27 mouse cellular contexts compared by ENCODE assay signal in genomic region chr12:81905865-81906264, GRCm38 (mm10). TPM values are rescaled to one million over a fixed set of nuclear protein-coding genes. Genes with fewer than 3 reads are reported as not detected.
A peak's percentile ranks its signal among the peaks of the same experiment; 100 is the strongest.
DNase-seq lines count a peak whose midpoint lies in the region; ATAC-seq and TF ChIP-seq lines count a peak whose summit lies in the region.
"Had no signal": no experiment of that assay in that cellular context is flagged by ENCODE, and none has a peak within 500 bp of the region (broad histone marks: within the 10 kb centered on the region; RNA-seq: fewer than 3 reads in every experiment).

No protein-coding gene starts in this region.

- H3K9me3 ChIP-seq in liver, embryonic 11.5 days (ENCODE audit: control insufficient read depth, low read length) = no peaks in the 10 kb centered on the region
- H3K9me3 ChIP-seq in forebrain, embryonic 11.5 days (ENCODE audit: control insufficient read depth, low read length) = no peaks in the 10 kb centered on the region
- H3K9me3 ChIP-seq: heart, embryonic 13.5 days; hindbrain, embryonic 12.5 days; limb, embryonic 10.5 days; liver, embryonic 15.5 days; neural tube, embryonic 13.5 days had no signal

- no peak overlapping the region for H3K27ac ChIP-seq in liver, adult 2 months (replicated peaks; ENCODE audit: insufficient read depth, low read depth, low read length)
- H3K27ac ChIP-seq in liver, embryonic 11.5 days (ENCODE audit: low read depth, low read length) = no peak overlapping the region
- H3K27ac ChIP-seq in forebrain, embryonic 11.5 days (ENCODE audit: low read depth, low read length) = no peak overlapping the region
- H3K27ac ChIP-seq: forebrain, embryonic 10.5 days; heart, embryonic 13.5 days; hindbrain, embryonic 12.5 days; layer of hippocampus, adult 2 months; limb, embryonic 10.5 days; liver, embryonic 15.5 days; macrophage; neural tube, embryonic 13.5 days had no signal

- ATAC-seq in liver, embryonic 11.5 days (replicated peaks; ENCODE audit: low FRiP score) = peak; percentile 36; the same call in 1 of the 2 replicates
- ATAC-seq in megakaryocyte-erythroid progenitor cell, adult 5-6 weeks (replicated peaks; ENCODE audit: low FRiP score, low TSS enrichment, poor library complexity, severe bottlenecking) = peak; percentile 88
- no peak for ATAC-seq in forebrain, embryonic 11.5 days (replicated peaks; ENCODE audit: low FRiP score)
- ATAC-seq: forebrain, postnatal 0 days had no signal

- no peak overlapping the region for H3K4me2 ChIP-seq in liver, embryonic 11.5 days
- no peak overlapping the region for H3K4me2 ChIP-seq in forebrain, embryonic 11.5 days (ENCODE audit: low read depth, low read length, severe bottlenecking)
- H3K4me2 ChIP-seq: heart, embryonic 13.5 days; hindbrain, embryonic 12.5 days; liver, embryonic 15.5 days; neural tube, embryonic 13.5 days had no signal

- 95% methylated on average over 2 of the region's 2 CpGs for WGBS in liver, adult 2 months
- WGBS in liver, embryonic 11.5 days = 51% methylated on average over 2 of the region's 2 CpGs
- WGBS in forebrain, embryonic 11.5 days = 95% methylated on average over 2 of the region's 2 CpGs

- H3K9ac ChIP-seq in liver, adult 2 months (ENCODE audit: low read depth, low read length) = no peak overlapping the region
- no peak overlapping the region for H3K9ac ChIP-seq in liver, embryonic 11.5 days (ENCODE audit: low read depth, low read length)
- H3K9ac ChIP-seq in forebrain, embryonic 11.5 days (ENCODE audit: low read length) = no peak overlapping the region
- H3K9ac ChIP-seq: forebrain, postnatal 0 days; heart, embryonic 13.5 days; hindbrain, embryonic 12.5 days; liver, embryonic 15.5 days; neural tube, embryonic 13.5 days had no signal

- H3K27me3 ChIP-seq in liver, adult 2 months (ENCODE audit: control insufficient read depth, insufficient read depth, low read length) = no peaks in the 10 kb centered on the region
- H3K27me3 ChIP-seq in liver, embryonic 11.5 days (replicated peaks; ENCODE audit: control insufficient read depth, insufficient read depth, low read length) = no peaks in the 10 kb centered on the region
- H3K27me3 ChIP-seq in forebrain, embryonic 11.5 days (ENCODE audit: control insufficient read depth, insufficient read depth, low read length) = no peaks in the 10 kb centered on the region
- H3K27me3 ChIP-seq: heart, embryonic 13.5 days; hindbrain, embryonic 12.5 days; liver, embryonic 15.5 days; neural tube, embryonic 13.5 days had no signal

- no peak for TF ChIP-seq CTCF in liver, adult 2 months (IDR thresholded peaks at IDR 0.05; ENCODE audit: low read depth, low read length)

- H3K4me3 ChIP-seq in liver, adult 2 months (ENCODE audit: insufficient read depth, low read depth, low read length) = no peak overlapping the region
- no peak overlapping the region for H3K4me3 ChIP-seq in liver, embryonic 11.5 days (ENCODE audit: low read depth, low read length)
- no peak overlapping the region for H3K4me3 ChIP-seq in forebrain, embryonic 11.5 days (ENCODE audit: low read depth, low read length)
- H3K4me3 ChIP-seq: forebrain, embryonic 10.5 days; heart, embryonic 13.5 days; hindbrain, embryonic 12.5 days; layer of hippocampus, adult 2 months; limb, embryonic 10.5 days; liver, embryonic 15.5 days; neural tube, embryonic 13.5 days had no signal

- peak; percentile 37 for DNase-seq in liver, adult 2 months (ENCODE audit: extremely low read depth, low read depth, low spot score)
- DNase-seq in liver = no peak
- DNase-seq in fat pad, adult 2 months (ENCODE audit: extremely low read depth, low read depth, low spot score) = peak; percentile 51
- DNase-seq in liver, embryonic 11.5 days (ENCODE audit: low spot score) = no peak
- no peak for DNase-seq in urinary bladder, postnatal 4 days (ENCODE audit: low spot score in 2 of 2)
- DNase-seq in adrenal gland, postnatal 4 days (ENCODE audit: low spot score in 2 of 2) = no peak
- DNase-seq in forebrain, embryonic 11.5 days (ENCODE audit: low spot score) = no peak
- DNase-seq: adrenal gland, postnatal 14 days; cerebellum, adult 8-10 months; cerebellum, postnatal 36 days; forebrain, postnatal 0 days; gastrocnemius, postnatal 36 days; heart, postnatal 14 days; kidney, adult 9 months; kidney, postnatal 14 days; midbrain, embryonic 14.5 days; thymus, adult 2 months; thymus, postnatal 4 days had no signal

- H3K4me1 ChIP-seq in liver, adult 2 months (ENCODE audit: control insufficient read depth, insufficient read depth, low read length) = peaks cover 3% of the 10 kb centered on the region; the same call in 1 of the 2 replicates
- H3K4me1 ChIP-seq in liver, embryonic 11.5 days (replicated peaks; ENCODE audit: control insufficient read depth, insufficient read depth, low read length) = no peaks in the 10 kb centered on the region
- H3K4me1 ChIP-seq in forebrain, embryonic 11.5 days (replicated peaks; ENCODE audit: control insufficient read depth, insufficient read depth, low read length) = no peaks in the 10 kb centered on the region
- H3K4me1 ChIP-seq: hindbrain, embryonic 12.5 days; limb, embryonic 10.5 days had no signal

- TF ChIP-seq POLR2A in liver, adult 2 months (IDR thresholded peaks at IDR 0.05; ENCODE audit: extremely low read depth, insufficient read depth, low read length) = no peak

- H3K36me3 ChIP-seq in liver, adult 2 months (ENCODE audit: control insufficient read depth, insufficient read depth, low read length) = peaks cover 2% of the 10 kb centered on the region
- H3K36me3 ChIP-seq in liver, embryonic 11.5 days (ENCODE audit: control insufficient read depth, insufficient read depth, low read length) = 0 out of 2 replicates have a peak, but pooled peaks cover 2% of the 10 kb centered on the region
- H3K36me3 ChIP-seq in forebrain, embryonic 11.5 days (ENCODE audit: control insufficient read depth, insufficient read depth, low read length) = peaks cover 6% of the 10 kb centered on the region; the same call in 1 of the 2 replicates

- H3K79me2 ChIP-seq in liver, adult 2 months (ENCODE audit: control insufficient read depth, insufficient read depth, low read length) = peaks cover 2% of the 10 kb centered on the region; the same call in 1 of the 2 replicates

RNA-seq across cellular contexts. Expression of gene Pcnx, which starts 46.0 kb away (rescaled TPM):
- total RNA-seq in liver, adult 2 months (2014; rRNA removed) = 14.5 and 20.7 TPM in 2 replicates
- 9.5 and 10.6 TPM in 2 replicates for polyA plus RNA-seq in liver, adult 2 months (2012; rRNA removed)
- polyA plus RNA-seq in liver, embryonic 11.5 days (2014; fragmentation: Nextera tagmentation; extraction: Ambion mirVana) = 7.9 and 9.4 TPM in 2 replicates
- total RNA-seq in megakaryocyte-erythroid progenitor cell, adult 5-6 weeks (2014; fragmentation: Nextera tagmentation) = 16.3 and 33.8 TPM in 2 replicates
- total RNA-seq in megakaryocyte-erythroid progenitor cell, adult 5-6 weeks (2017) = 3.9 and 6.4 TPM in 2 replicates
- 10 to 100 TPM; 64.8 to 68.2 TPM for total RNA-seq in adrenal gland, postnatal 4 days (2021)
- polyA plus RNA-seq in forebrain, embryonic 11.5 days (2014; fragmentation: Nextera tagmentation; extraction: Ambion mirVana) = 14.6 and 14.8 TPM in 2 replicates

Comparison
In these comparisons a context has a peak if more than half of its experiments do, and no peak if none do; other contexts are left out.
1. DNase-seq: peak in liver, adult 2 months (single experiment) and fat pad, adult 2 months (single experiment); none in liver (single experiment), liver, embryonic 11.5 days (single experiment), urinary bladder, postnatal 4 days (0 of 2), adrenal gland, postnatal 4 days (0 of 2) and forebrain, embryonic 11.5 days (single experiment).